Comparison of ENCODE assay signal across 9 mouse cellular contexts in genomic region chr8:70416941-70417340, GRCm38 (mm10). TPM values are rescaled to one million over a fixed set of nuclear protein-coding genes. Genes with fewer than 3 reads are reported as not detected.
DNase-seq lines count a peak whose midpoint lies in the region; ATAC-seq and TF ChIP-seq lines count a peak whose summit lies in the region.
"Had no signal": no experiment of that assay in that cellular context is flagged by ENCODE, and none has a peak within 500 bp of the region (broad histone marks: within the 10 kb centered on the region; RNA-seq: fewer than 3 reads in every experiment).

No protein-coding gene starts in this region.

- 54% methylated on average over 6 of the region's 6 CpGs for WGBS in liver, embryonic 12.5 days (ENCODE audit: insufficient replicate concordance)
- WGBS in liver, postnatal 0 days (ENCODE audit: insufficient replicate concordance) = 59% methylated on average over 6 of the region's 6 CpGs
- WGBS in olfactory bulb, adult 2 months = 49% methylated on average over 6 of the region's 6 CpGs

- peak overlapping the region; percentile 29 for H3K9ac ChIP-seq in liver, embryonic 12.5 days
- H3K9ac ChIP-seq in liver, postnatal 0 days (replicated peaks) = no peak overlapping the region

- no peak for TF ChIP-seq CTCF in liver, postnatal 0 days (IDR thresholded peaks at IDR 0.05; ENCODE audit: low read depth)
- TF ChIP-seq CTCF in olfactory bulb, adult 2 months (IDR thresholded peaks at IDR 0.05; ENCODE audit: insufficient read depth, low read depth, low read length) = no peak

- H3K9me3 ChIP-seq in liver, embryonic 12.5 days (replicated peaks) = no peaks in the 10 kb centered on the region
- H3K9me3 ChIP-seq in liver, postnatal 0 days (ENCODE audit: low read length) = no peaks in the 10 kb centered on the region

- 0 out of 2 replicates have a peak, but pooled peaks cover 7% of the 10 kb centered on the region for H3K36me3 ChIP-seq in liver, embryonic 12.5 days
- no peaks in the 10 kb centered on the region for H3K36me3 ChIP-seq in liver, postnatal 0 days (replicated peaks; ENCODE audit: insufficient read depth, low read length)

- H3K4me2 ChIP-seq in liver, embryonic 12.5 days = peak overlapping the region; percentile 14; the same call in 1 of the 2 replicates
- H3K4me2 ChIP-seq in liver, postnatal 0 days (ENCODE audit: low read depth, low read length) = no peak overlapping the region

- H3K4me3 ChIP-seq in liver, embryonic 12.5 days = no peak overlapping the region
- H3K4me3 ChIP-seq in liver, postnatal 0 days (ENCODE audit: low read depth, low read length) = no peak overlapping the region
- no peak overlapping the region for H3K4me3 ChIP-seq in olfactory bulb, adult 2 months (ENCODE audit: insufficient read depth, low read depth, low read length)

- DNase-seq in cerebellum, postnatal 4 days (ENCODE audit: low spot score in 2 of 2) = no peak
- DNase-seq in liver, postnatal 0 days = no peak
- DNase-seq in layer of hippocampus, adult 8-10 months (ENCODE audit: low spot score in 2 of 2) = peak; percentile 67 to 70
- no peak for DNase-seq in lung, postnatal 4 days
- DNase-seq in T-cell, adult 2 months (ENCODE audit: low spot score) = no peak
- DNase-seq: adrenal gland, postnatal 10 days had no signal

- TF ChIP-seq POLR2A in olfactory bulb, adult 2 months (IDR thresholded peaks at IDR 0.05; ENCODE audit: insufficient read depth, low read depth, low read length) = no peak

- peak; percentile 43 for ATAC-seq in cerebellum, adult (ENCODE audit: insufficient number of reproducible peaks, low FRiP score, low TSS enrichment)
- ATAC-seq in liver, embryonic 12.5 days = no peak; the same call in 1 of the 2 replicates
- ATAC-seq in liver, postnatal 0 days = no peak

- peak overlapping the region; percentile 52 for H3K27ac ChIP-seq in liver, embryonic 12.5 days
- H3K27ac ChIP-seq in liver, postnatal 0 days (ENCODE audit: low read depth) = no peak overlapping the region
- peak overlapping the region; percentile 91 for H3K27ac ChIP-seq in olfactory bulb, adult 2 months (ENCODE audit: insufficient read depth, low read depth, low read length)

- H3K4me1 ChIP-seq in liver, embryonic 12.5 days = peaks cover 99% of the 10 kb centered on the region
- peaks cover 10% of the 10 kb centered on the region for H3K4me1 ChIP-seq in liver, postnatal 0 days (ENCODE audit: insufficient read depth)
- H3K4me1 ChIP-seq in olfactory bulb, adult 2 months (ENCODE audit: control insufficient read depth, insufficient read depth, low read length) = peaks cover 55% of the 10 kb centered on the region

- no peak for TF ChIP-seq EP300 in liver, postnatal 0 days (IDR thresholded peaks at IDR 0.05; ENCODE audit: low read depth)

- H3K27me3 ChIP-seq in liver, embryonic 12.5 days (replicated peaks) = no peaks in the 10 kb centered on the region
- H3K27me3 ChIP-seq in liver, postnatal 0 days (ENCODE audit: insufficient read depth, low read length) = no peaks in the 10 kb centered on the region

RNA-seq across cellular contexts. Expression of gene Crtc1, which starts 22.4 kb away (rescaled TPM):
- polyA plus RNA-seq in liver, embryonic 12.5 days (2016; fragmentation: Nextera tagmentation; extraction: Ambion mirVana) = 6.6 and 6.9 TPM in 2 replicates
- 2.6 and 2.7 TPM in 2 replicates for polyA plus RNA-seq in liver, postnatal 0 days (2015; fragmentation: Nextera tagmentation; extraction: Ambion mirVana)
- 100 to 1,000 TPM; 154 to 203 (median 177) TPM for total RNA-seq in layer of hippocampus, adult 8-10 months (2022)
- polyA plus RNA-seq in olfactory bulb, adult 2 months (2012; ENCODE audit: insufficient read depth, insufficient read length, low replicate concordance, missing spikeins) = not detected in 2 replicates

RNA-seq across cellular contexts. Expression of gene Comp, which starts 43.6 kb away (rescaled TPM):
- polyA plus RNA-seq in liver, embryonic 12.5 days (2016; fragmentation: Nextera tagmentation; extraction: Ambion mirVana) = 0.27 and 0.63 TPM in 2 replicates
- polyA plus RNA-seq in liver, postnatal 0 days (2015; fragmentation: Nextera tagmentation; extraction: Ambion mirVana) = 3.0 and 4.0 TPM in 2 replicates
- 1 to 10 TPM in 1 of 4 experiments, under 1 TPM in 3; 0.31 to 1.4 (median 0.73) TPM for total RNA-seq in layer of hippocampus, adult 8-10 months (2022)
- not detected in 2 replicates for polyA plus RNA-seq in olfactory bulb, adult 2 months (2012; ENCODE audit: insufficient read depth, insufficient read length, low replicate concordance, missing spikeins)

RNA-seq across cellular contexts. Expression of gene Klhl26, which starts 59.8 kb away (rescaled TPM):
- polyA plus RNA-seq in liver, embryonic 12.5 days (2016; fragmentation: Nextera tagmentation; extraction: Ambion mirVana) = 9.4 and 9.5 TPM in 2 replicates
- 4.2 and 5.4 TPM in 2 replicates for polyA plus RNA-seq in liver, postnatal 0 days (2015; fragmentation: Nextera tagmentation; extraction: Ambion mirVana)
- 10 to 100 TPM; 48.4 to 56.6 (median 53.1) TPM for total RNA-seq in layer of hippocampus, adult 8-10 months (2022)
- not detected in 2 replicates for polyA plus RNA-seq in olfactory bulb, adult 2 months (2012; ENCODE audit: insufficient read depth, insufficient read length, low replicate concordance, missing spikeins)

Comparison
In these comparisons a context has a peak if more than half of its experiments do, and no peak if none do; other contexts are left out.
1. DNase-seq: peak in layer of hippocampus, adult 8-10 months (2 of 2); none in cerebellum, postnatal 4 days (0 of 2), liver, postnatal 0 days (single experiment), lung, postnatal 4 days (0 of 2) and T-cell, adult 2 months (single experiment).